Mouse (Mus musculus): ENCODE measurements around the gene Atat1. TPM values are rescaled to one million over a fixed set of nuclear protein-coding genes. Genes with fewer than 3 reads are reported as not detected.

The Atat1 gene
- total RNA-seq, 2 experiments from 2014 or later: 3.5 to 4.3 TPM

GRCm38 (mm10) chr17:35882924-35883323, 27.0 kb downstream of the Atat1 start:
- no peak for DNase-seq
- intact Hi-C loops (cut with DNase I; ENCODE audit: low total_unique reads): no loop called here

- peak; percentile 94 for DNase-seq
- intact Hi-C loops (cut with DNase I; ENCODE audit: low total_unique reads): no loop called here
These were observed 30.4 kb downstream of the Atat1 start, which contains the start of gene Dhx16 for GRCm38 (mm10) chr17:35879245-35880057. Dhx16 (plus strand) TSS chr17:35879819.

- no peak for DNase-seq
- intact Hi-C loops (cut with DNase I; ENCODE audit: low total_unique reads): no loop called here
These were observed 35.2 kb downstream of the Atat1 start for GRCm38 (mm10) chr17:35874721-35875120.

GRCm38 (mm10) chr17:35873774-35874519, 35.9 kb downstream of the Atat1 start:
- peak; percentile 90 for DNase-seq
- intact Hi-C loops (cut with DNase I; ENCODE audit: low total_unique reads): loop anchor here (2.0 kb wide), 1 partner anchor 39 kb away; no protein-coding TSS in a partner anchor

- no peak for DNase-seq
- intact Hi-C loops (cut with DNase I; ENCODE audit: low total_unique reads): no loop called here
These were observed 38.8 kb downstream of the Atat1 start for GRCm38 (mm10) chr17:35870884-35871696.

- DNase-seq: peak; percentile 60
- intact Hi-C loops (cut with DNase I; ENCODE audit: low total_unique reads): no loop called here
These were observed 39.6 kb downstream of the Atat1 start for GRCm38 (mm10) chr17:35870151-35870883.

GRCm38 (mm10) chr17:35869346-35870067, 40.4 kb downstream of the Atat1 start:
- DNase-seq: peak; percentile 54
- intact Hi-C loops (cut with DNase I; ENCODE audit: low total_unique reads): no loop called here

- intact Hi-C loops (cut with DNase I; ENCODE audit: low total_unique reads): no loop called here
- DNase-seq: no peak
These were observed 40.9 kb downstream of the Atat1 start for GRCm38 (mm10) chr17:35868961-35869345.

GRCm38 (mm10) chr17:35868165-35868820, 41.6 kb downstream of the Atat1 start:
- peak; percentile 44 for DNase-seq
- intact Hi-C loops (cut with DNase I; ENCODE audit: low total_unique reads): no loop called here

- no peak for DNase-seq
- intact Hi-C loops (cut with DNase I; ENCODE audit: low total_unique reads): no loop called here
These were observed 42.7 kb downstream of the Atat1 start for GRCm38 (mm10) chr17:35866911-35867890.

GRCm38 (mm10) chr17:35866281-35866831, 43.5 kb downstream of the Atat1 start:
- peak; percentile 79 for DNase-seq
- intact Hi-C loops (cut with DNase I; ENCODE audit: low total_unique reads): no loop called here

GRCm38 (mm10) chr17:35865481-35866280, 44.2 kb downstream of the Atat1 start, which contains the start of gene Ppp1r18:
Ppp1r18 (plus strand) TSS chr17:35865593.
- DNase-seq: peak; percentile 89
- intact Hi-C loops (cut with DNase I; ENCODE audit: low total_unique reads): no loop called here

- intact Hi-C loops (cut with DNase I; ENCODE audit: low total_unique reads): no loop called here
- DNase-seq: no peak
These were observed 45.0 kb downstream of the Atat1 start for GRCm38 (mm10) chr17:35864832-35865353.

GRCm38 (mm10) chr17:35861198-35861857, 48.5 kb downstream of the Atat1 start, which contains the start of gene Nrm:
Nrm (plus strand) TSS chr17:35861318.
- intact Hi-C loops (cut with DNase I; ENCODE audit: low total_unique reads): no loop called here
- peak; percentile 91 for DNase-seq

GRCm38 (mm10) chr17:35860831-35861197, 49.1 kb downstream of the Atat1 start:
- intact Hi-C loops (cut with DNase I; ENCODE audit: low total_unique reads): no loop called here
- DNase-seq: no peak

Data from gastrocnemius, postnatal 14 days (tissue).